Mouse (Mus musculus) left cerebral cortex, postnatal 36 days (tissue): ENCODE data around the gene Zfp553. TPM values are rescaled to one million over a fixed set of nuclear protein-coding genes. Genes with fewer than 3 reads are reported as not detected.

Experiments used
- DNase-seq, 2 experiments: peaks; one replicate each; pipeline ENCODE4 v3.0.0; 2021 to 2022; ENCODE audit warnings: low spot score in 2 of 2, mixed read lengths in 1 of 2
- intact Hi-C: fragments of 180-260 bp; cut with DNase I; formaldehyde crosslinking; loops from one replicate; pipeline ENCODE4 v1.15.1; 2025
- total RNA-seq, 2 experiments: library from RNA; stranded (reverse); gene quantifications; 2 replicates each; pipeline ENCODE4 v1.2.3; 2021

The Zfp553 gene
- total RNA-seq, 2 experiments from 2014 or later = 18.6 to 19.4 TPM

DNA sequence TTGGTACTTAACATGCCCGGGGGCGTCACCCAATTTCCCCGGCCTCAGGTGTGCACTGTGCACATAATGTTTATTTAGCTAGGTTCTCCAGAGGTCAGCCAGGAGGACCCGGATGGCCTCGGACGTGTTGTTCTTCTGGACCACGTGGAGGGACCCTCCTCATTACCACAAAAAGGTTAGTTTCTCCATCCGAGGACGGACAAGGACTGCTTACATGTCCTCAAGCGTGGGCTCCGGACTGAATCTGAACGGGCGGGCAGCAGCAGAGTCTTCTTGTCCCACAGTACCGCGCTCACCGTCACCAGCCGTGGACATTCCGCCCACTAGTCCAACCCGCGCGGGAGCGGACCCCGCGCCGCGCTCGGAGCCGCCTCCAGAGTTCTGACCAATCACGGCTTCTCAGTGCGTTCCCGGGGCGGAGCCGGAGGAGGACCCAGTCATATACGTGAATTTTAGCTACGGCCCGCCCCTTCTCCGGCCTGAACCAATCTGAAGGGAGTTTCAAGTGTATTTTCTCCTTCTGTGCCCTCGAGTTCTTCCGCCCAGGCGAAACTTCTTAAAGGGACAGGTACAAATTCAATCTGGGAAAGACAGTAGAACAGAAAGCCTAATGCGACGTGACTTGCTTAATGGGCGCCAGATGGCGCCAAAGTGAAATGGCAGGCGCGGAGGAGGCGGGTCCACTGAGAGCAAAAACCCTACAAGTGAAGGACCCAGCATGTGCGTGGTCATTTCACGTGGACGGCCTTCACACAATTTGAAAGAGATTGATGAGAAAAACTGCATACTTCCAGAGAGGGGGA is 27.6 kb downstream of the Zfp553 start, which contains the start of gene Dctpp1:
TSS of gene Dctpp1 (minus strand) at position 401 of the 803 bp plus-strand sequence.
- DNase-seq = peak; percentile 97 to 98
- intact Hi-C loops = loop anchor here (5.0 kb wide), 1 partner anchor 87 kb away; the partner anchor contains the start of gene Zfp768

DNA sequence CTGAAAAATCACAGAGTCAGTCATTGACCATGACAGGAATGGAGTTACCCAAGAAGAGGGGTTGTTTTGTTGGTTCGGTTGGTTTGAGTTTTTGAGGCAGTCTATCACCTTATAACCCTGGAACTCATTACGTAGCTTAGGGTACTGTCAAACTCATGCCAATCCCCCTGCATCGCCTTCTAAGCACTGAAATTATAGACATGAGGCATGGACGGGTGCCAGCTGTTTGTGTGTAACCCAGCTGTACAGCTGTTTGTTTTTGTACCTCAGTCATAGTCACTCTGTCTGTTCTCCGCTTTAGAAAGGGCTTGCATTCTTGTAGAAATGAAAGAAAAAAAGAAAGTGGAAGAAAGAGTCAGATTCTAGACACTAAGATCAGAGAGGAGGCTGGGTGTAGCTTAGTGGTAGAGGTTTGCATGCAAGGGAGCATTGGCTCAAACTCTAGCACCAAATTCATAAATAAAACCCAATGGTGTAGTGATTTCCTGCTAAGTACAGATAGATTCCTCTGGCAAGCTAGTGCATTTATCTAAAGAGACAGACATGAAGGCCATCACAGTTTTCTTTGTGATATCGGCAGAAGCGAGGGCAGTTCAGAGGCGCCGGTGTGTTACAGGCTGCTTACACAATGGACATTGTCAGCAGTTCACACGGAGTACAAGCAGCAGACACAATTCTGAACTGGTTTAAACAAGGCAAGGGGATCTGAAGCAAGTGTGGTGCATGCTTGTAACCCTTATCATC is 29.5 kb downstream of the Zfp553 start:
- intact Hi-C loops = loop anchor here (5.0 kb wide), 1 partner anchor 85 kb away; the partner anchor contains the start of gene Zfp768
- no peak for DNase-seq

DNA sequence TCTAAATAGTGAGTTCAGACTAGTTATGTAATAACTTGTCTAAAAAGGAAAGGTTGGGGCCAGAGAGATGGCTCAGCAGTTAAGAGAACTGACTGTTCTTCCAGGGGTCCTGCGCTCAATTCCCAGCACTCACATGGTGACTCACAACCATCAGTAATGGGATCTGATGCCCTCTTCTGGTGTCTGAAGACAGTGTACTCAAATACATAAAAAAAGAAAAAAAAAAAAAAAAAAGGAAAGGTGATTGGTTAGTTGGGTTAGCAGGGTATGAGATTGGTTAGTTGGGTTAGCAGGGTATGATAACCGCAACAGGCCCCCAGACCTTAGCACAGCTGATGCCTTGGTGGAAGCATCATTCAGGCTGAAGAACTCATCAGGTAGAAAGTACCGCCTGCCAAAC is 30.7 kb downstream of the Zfp553 start:
- DNase-seq = no peak
- intact Hi-C loops = loop anchor here (5.0 kb wide), 1 partner anchor 84 kb away; the partner anchor contains the start of gene Zfp768

DNA sequence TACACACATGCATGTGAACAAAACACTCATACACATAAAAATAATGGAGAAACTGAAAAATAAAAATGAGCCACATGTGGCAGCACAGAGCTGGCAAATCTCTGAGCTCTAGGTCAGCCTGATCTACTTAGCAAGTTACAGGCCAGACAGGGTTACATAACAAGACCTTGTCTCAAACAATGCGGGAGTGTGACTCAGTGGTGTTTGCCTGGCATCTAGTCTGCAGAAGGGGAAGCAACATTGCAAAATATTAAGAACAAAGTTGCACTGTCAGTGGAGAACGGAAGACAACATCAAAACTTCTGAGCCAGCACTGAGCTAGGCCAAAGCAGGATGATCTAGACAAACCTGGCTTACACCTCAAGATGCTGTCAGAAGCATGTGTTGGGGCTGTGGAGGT is 37.4 kb downstream of the Zfp553 start:
- no peak for DNase-seq
- intact Hi-C loops = no loop called here

DNA sequence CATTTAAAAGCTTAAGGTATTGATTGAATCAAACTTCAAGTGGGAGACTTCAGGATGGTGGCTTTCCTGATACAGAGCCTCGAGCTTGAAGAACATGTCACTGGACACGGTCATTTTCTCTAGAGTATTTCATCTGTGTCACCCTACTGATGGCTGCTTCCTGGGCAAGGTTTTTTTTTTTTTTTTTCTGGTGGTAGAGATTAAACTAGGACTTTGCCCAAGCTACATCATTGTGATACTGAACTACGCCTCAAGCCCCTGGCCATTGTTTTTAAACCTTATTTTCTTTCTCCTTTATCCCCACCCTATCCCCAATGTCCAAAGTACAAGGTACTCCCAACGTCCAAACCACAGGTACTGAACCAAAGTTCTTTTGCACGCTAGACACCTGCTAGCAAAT is 37.8 kb downstream of the Zfp553 start:
- DNase-seq = no peak
- intact Hi-C loops = no loop called here

DNA sequence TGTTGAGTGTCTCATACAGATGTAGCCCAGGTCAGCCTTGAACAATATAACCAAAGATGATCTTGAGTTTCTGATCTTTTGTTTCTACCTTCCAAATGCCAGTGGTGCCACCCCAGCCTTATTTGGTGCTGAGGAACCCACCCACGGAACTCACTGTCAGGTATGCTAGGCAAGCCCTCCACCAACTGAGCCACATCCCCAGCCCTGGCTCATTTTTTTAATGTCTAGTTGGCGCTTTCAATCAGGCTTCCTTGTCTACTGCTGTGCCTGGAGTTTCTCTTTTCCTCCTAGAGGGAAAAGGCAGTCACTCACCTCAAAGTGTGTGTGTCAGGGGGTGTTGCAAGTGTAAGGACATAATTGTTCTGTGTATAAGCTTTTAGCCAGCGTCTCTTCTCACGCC is 38.2 kb downstream of the Zfp553 start:
- intact Hi-C loops = no loop called here
- no peak for DNase-seq

DNA sequence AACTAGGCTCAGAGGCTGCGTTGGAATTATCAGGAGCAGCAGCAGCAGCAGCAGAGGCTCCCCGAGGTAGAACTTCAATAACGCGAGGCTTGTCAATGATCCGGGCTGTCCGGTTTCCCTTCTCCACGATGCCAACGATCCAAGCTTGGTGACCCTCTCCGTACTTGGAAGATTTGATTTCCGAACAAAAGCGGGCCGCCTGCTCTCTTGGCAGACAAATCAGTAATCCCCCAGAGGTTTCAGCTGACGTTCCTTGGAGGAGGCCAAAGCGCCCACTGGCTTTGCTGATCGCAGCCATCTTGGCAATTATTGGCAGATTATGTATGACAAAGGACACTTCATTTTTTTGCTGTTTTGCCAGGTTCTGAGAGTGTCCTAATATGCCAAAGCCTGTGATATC is 39.7 kb downstream of the Zfp553 start:
- intact Hi-C loops = no loop called here
- DNase-seq = no peak

DNA sequence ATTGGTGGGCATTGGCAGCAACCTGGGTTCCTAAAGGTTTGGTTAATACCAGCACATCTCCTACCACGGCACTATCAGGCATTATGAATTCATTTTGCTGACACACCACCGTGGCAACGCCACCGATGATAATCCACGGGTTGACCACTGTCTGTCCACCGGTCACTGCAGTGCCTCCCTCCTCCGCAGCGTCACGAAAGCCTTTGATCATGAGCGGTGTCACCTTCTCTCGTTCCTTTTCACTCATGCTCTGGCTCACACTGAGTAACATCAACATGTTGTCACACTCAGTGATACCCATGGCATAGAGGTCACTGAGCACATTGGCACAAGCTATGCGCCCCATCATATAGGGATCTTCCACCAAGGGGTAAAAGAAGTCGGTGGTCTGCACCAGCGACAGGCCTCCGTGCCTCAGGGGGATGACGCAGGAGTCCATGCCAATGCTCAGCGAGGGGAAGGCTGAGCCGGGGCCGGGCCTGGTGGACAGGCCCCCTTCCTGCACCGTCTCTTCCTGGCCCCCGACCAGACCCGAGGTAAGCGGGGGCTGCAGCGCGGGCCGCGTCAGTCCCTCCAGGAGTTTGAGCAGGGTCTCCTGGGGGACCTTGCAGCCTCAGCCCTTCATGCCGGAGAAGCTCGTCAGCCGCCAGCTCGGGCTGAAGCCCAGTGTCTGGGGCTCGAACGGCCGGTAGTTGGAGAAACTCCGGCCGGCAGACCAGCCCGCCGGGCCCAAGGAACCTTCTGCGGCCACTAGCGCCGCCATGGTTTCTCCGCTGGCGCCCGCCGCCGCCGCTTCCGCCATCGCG is 40.5 kb downstream of the Zfp553 start:
- DNase-seq = peak in 1 of 2 experiments; percentile 23

DNA sequence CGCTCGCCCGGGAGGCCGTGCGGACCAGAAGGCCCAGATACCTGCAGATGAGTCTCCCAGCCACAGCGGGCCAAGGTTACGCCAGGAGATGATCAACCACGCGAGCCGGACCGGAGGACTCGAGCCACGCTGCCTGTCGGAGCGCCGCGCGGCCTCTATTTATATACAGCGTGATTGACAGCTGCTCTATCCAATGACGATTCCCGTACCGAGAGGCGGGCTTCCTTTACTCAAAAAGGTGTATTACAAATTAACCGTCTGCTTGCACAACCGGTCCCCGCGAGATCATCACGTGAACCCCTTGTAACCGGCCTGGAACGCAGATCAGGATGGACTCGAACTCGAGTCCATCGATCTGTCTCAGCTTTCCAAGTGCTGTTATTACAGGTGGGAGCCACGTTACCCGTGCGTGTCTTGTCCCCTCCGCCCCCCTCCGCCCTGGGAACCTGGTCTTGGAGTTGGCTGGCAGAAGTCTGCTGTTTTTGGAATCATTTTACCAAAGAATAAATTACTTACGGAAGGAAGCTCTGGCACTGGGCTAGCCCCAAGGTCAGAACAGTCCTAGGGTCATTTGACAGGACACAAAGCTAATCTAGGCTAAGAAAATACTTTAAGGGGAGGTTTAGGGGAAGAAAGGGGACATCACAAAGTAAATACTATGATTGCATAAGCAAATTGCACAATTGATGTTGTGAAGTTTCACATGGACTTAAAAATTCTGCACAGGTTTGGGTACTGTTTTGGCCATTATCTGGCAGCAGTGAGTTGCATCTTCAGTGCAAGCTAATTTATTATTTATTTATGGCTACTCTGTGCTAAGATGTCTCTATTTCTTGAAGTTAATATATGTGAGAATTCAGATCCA is 41.3 kb downstream of the Zfp553 start, which contains the start of gene Sephs2:
TSS of gene Sephs2 (minus strand) at position 131 of the 865 bp plus-strand sequence.
- intact Hi-C loops = no loop called here
- peak; percentile 91 to 94 for DNase-seq

More for the DNA sequence above, 40.5 kb downstream of the Zfp553 start:
- intact Hi-C loops = no loop called here

DNA sequence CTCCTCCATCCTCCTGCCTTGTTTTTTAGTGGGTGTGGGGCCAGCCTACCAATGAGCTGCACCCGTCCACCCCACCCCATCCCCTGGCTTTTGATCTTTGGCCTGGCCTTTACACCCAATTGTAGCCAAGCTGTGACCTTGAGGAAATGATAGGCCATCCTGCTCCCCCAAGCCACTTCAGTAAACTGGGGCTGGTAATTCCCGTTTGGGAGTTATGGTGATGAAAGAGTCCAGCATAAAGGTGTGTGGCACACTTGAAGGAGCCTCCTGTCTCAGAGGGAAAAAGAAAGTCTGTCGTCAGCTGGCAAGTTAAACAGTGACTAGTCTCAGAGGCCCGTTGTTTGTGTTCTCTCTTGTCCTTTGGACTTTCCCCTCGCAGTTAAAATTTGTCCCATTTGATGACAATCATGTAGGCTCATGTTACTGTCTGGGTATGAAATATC is 43.7 kb downstream of the Zfp553 start:
- no peak for DNase-seq
- intact Hi-C loops = no loop called here

DNA sequence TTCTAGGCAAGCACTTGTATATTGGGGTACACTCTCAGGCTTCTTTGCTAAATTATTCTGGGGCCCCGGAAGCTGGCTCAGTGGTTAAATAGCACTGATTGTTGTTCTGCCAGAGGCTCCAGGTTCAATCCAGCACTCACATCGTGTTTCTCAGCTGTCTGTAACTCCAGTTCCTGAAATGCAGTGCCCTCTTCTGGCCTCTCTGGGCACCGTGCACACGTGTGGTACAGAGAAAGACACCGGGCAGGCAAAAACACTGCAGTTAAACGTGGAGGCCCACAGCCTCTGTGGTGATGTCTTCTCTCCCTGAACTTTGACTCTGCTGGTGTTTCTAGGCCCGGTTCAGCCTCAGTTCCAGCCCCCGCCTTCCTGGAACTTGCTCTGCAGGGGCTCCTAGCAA is 45.5 kb downstream of the Zfp553 start:
- intact Hi-C loops = no loop called here
- DNase-seq = no peak

DNA sequence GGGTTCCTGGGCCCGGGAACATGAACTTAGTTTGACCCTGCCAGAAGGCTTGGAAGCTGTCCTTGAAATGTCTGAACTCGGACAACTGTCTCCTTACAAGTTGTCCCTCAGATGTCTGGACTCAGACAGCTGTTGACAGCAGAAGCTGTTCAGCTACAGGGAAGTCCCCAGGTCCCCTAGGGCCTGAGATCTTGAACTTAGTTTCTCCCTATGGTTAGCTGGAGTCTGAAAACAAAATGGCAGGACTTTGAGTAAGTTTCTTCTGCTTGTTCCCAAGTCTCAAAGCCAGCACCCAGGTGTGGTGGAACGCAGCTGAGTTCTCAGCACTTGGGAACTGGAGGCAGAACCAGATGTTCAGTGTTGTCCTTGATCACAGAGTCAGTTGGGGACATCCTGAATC is 47.2 kb downstream of the Zfp553 start:
- intact Hi-C loops = no loop called here
- no peak for DNase-seq

DNA sequence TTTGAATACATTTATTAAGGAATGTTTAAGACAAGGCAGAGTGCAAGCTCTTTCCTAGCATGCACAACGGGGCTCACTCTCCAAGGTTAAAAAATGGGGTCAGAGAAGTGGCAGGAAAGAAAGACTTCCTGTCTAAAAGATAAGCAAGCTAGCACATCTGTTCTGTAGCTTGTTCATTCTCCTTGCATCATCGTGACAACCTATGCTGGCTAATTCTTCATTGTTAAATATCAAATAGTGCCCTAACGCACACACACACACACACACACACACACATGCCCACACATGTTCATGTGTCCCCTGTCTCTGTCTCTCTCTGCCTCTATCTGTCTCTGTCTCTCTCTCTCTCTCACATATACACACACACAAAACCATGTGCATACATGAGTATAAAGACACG is 48.3 kb downstream of the Zfp553 start:
- DNase-seq = no peak
- intact Hi-C loops = no loop called here

DNA sequence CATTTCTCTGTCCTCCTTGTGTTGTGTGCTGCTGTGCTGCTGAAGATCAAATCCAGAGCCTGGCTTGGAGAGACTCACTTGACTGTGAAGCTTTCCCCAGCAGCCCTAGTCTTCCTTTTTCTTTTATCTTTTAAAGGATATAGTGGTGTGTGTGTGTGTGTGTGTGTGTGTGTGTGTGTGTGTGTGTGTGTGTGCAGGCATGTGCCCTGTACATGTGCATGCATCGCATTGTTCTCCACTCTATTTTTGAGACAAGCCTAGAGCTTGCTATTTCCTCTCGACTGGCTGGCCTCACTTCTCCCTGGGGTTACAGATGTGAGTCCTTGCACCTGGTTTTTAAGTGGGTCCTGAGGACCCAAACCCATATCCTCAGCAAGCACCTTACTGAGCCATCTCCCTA is 49.3 kb downstream of the Zfp553 start:
- no peak for DNase-seq
- intact Hi-C loops = no loop called here

DNA sequence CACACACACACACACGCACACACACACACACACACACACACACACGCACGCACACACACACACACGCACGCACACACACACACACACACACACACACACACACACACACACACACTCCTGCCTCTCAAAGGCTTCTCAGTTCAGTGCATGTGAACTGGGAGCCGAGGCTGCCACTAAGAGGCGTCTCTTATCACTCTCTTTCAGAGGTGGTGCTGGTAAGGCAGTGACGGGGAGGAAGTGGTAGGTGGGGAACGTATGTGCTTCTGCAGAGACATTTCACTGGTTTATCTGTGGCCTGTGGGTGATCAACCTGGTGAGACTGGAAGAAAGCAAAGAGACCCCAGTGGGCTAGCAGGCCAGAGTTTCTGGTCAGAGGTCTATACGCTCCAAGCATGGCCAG is 52.3 kb downstream of the Zfp553 start:
- no peak for DNase-seq
- intact Hi-C loops = no loop called here
